Mouse (Mus musculus) stomach, postnatal 0 days (tissue): ENCODE measurements around the gene Gpatch4. TPM values are rescaled to one million over a fixed set of nuclear protein-coding genes. Genes with fewer than 3 reads are reported as not detected.

Experiments used
- ATAC-seq: fragments of 200-750 bp; cut with Nextera tagmentation; 2 replicates; pipeline ENCODE4 v1.8.0; 2017; ENCODE audit not compliant: low FRiP score, low TSS enrichment
- DNase-seq: peaks from one replicate; pipeline ENCODE4 v3.0.0-alpha.2; 2016; ENCODE audit warnings: low spot score
- H3K27ac ChIP-seq: fragments of 300-500 bp; sonication (generic); replicated peaks from 2 replicates; pipeline ENCODE4 v1.5.1; 2014; ENCODE audit warnings: mild to moderate bottlenecking, control low read depth
- H3K27me3 ChIP-seq: fragments of 300-500 bp; sonication (generic); 2 replicates; pipeline ENCODE4 v1.6.1; 2014; ENCODE audit warnings: low read length; ENCODE audit not compliant: control insufficient read depth, insufficient read depth
- H3K36me3 ChIP-seq: fragments of 300-500 bp; sonication (generic); 2 replicates; pipeline ENCODE4 v1.6.1; 2014; ENCODE audit warnings: low read length, mixed read lengths; ENCODE audit not compliant: control insufficient read depth, insufficient read depth
- H3K4me1 ChIP-seq: fragments of 300-500 bp; sonication (generic); replicated peaks from 2 replicates; pipeline ENCODE4 v1.6.1; 2014; ENCODE audit warnings: antibody characterized with exemption; ENCODE audit not compliant: control insufficient read depth, insufficient read depth
- H3K4me2 ChIP-seq: fragments of 300-500 bp; sonication (generic); replicated peaks from 2 replicates; pipeline ENCODE4 v1.6.1; 2014; ENCODE audit warnings: low read depth, mild to moderate bottlenecking, control low read depth, moderate library complexity
- H3K4me3 ChIP-seq: fragments of 300-500 bp; sonication (generic); 2 replicates; pipeline ENCODE4 v1.5.1; 2014; ENCODE audit warnings: low read depth, low read length, control low read depth
- H3K9ac ChIP-seq: fragments of 300-500 bp; sonication (generic); 2 replicates; pipeline ENCODE4 v1.6.1; 2014; ENCODE audit warnings: mild to moderate bottlenecking, low read length, control low read depth, mixed read lengths
- H3K9me3 ChIP-seq: fragments of 300-500 bp; sonication (generic); 2 replicates; pipeline ENCODE4 v1.6.1; 2016; ENCODE audit warnings: low read length; ENCODE audit not compliant: control insufficient read depth
- CTCF ChIP-seq: IDR thresholded peaks from 2 replicates; pipeline ENCODE4 v1.5.1; 2016; ENCODE audit warnings: antibody characterized with exemption, low read depth, mild to moderate bottlenecking, moderate library complexity
- EP300 ChIP-seq: optimal IDR thresholded peaks from 2 replicates; pipeline ENCODE3; 2016; ENCODE audit warnings: antibody characterized with exemption
- WGBS: fragments of 180-500 bp; shearing (Covaris S2); extraction: QIAGEN DNeasy Blood & Tissue Kit; methylation state at CpG from one replicate; pipeline ENCODE4 v1.1.7; 2014; 5-methylcytosine and 5-hydroxymethylcytosine counted together
- polyA plus RNA-seq: library from polyadenylated mRNA; unstranded; fragments of >200 nt; fragmentation: Nextera tagmentation; extraction: Ambion mirVana; gene quantifications from 2 replicates; pipeline ENCODE4 v1.2.1, GENCODE M21; 2015

Gpatch4 gene
- 17.4 and 19.2 TPM in 2 replicates for polyA plus RNA-seq

- H3K9me3 ChIP-seq, result no peaks in the 10 kb centered on the region
- peak; percentile 87 for DNase-seq
Measured at GRCm38 (mm10) chr3:88042661-88043421, at the start of gene Gpatch4. Gene Gpatch4, plus strand, starts transcription at chr3:88043108.

GRCm38 (mm10) chr3:87993436-87993835 is 49.5 kb upstream of the Gpatch4 start:
- Histone ChIP-seq H3K9ac (no peak overlapping the region), H3K36me3 (no peaks in the 10 kb centered on the region), H3K27ac (no peak overlapping the region), H3K4me2 (no peak overlapping the region), H3K4me1 (no peaks in the 10 kb centered on the region), H3K9me3 (no peaks in the 10 kb centered on the region), H3K27me3 (peaks cover 4% of the 10 kb centered on the region; the same call in 1 of the 2 replicates), H3K4me3 (no peak overlapping the region)
- 2% methylated on average over 6 of the region's 6 CpGs for whole genome bisulfite sequencing
- ATAC-seq (no peak), DNase-seq (peak; percentile 69)
- no peak for TF ChIP-seq EP300
- TF ChIP-seq CTCF, result no peak

More at GRCm38 (mm10) chr3:88042661-88043421, at the start of gene Gpatch4:
- Histone ChIP-seq H3K4me2 (peak within 1 kb of the TSS; percentile 66), H3K9ac (peak within 1 kb of the TSS; percentile 62), H3K4me1 (no peaks in the 10 kb centered on the region), H3K27ac (peak within 1 kb of the TSS; percentile 56), H3K4me3 (peak within 1 kb of the TSS; percentile 78), H3K27me3 (no peaks in the 10 kb centered on the region), H3K36me3 (no peaks in the 10 kb centered on the region)
- TF ChIP-seq CTCF (no peak), EP300 (no peak)
- ATAC-seq, result peak; percentile 95
- WGBS, result 8% methylated on average over 36 of the region's 36 CpGs

GRCm38 (mm10) chr3:87995331-87995730 is 47.6 kb upstream of the Gpatch4 start:
- no peaks in the 10 kb centered on the region for H3K36me3 ChIP-seq
- H3K4me3 ChIP-seq, result no peak overlapping the region
- DNase-seq (no peak), ATAC-seq (no peak)
- TF ChIP-seq EP300 (no peak), CTCF (no peak)
- H3K9ac ChIP-seq, result no peak overlapping the region
- H3K27me3 ChIP-seq, result peaks cover 14% of the 10 kb centered on the region; the same call in 1 of the 2 replicates
- 34% methylated on average over 11 of the region's 11 CpGs for WGBS
- no peak overlapping the region for H3K27ac ChIP-seq
- no peak overlapping the region for H3K4me2 ChIP-seq
- H3K4me1 ChIP-seq, result no peaks in the 10 kb centered on the region
- no peaks in the 10 kb centered on the region for H3K9me3 ChIP-seq

DNA sequence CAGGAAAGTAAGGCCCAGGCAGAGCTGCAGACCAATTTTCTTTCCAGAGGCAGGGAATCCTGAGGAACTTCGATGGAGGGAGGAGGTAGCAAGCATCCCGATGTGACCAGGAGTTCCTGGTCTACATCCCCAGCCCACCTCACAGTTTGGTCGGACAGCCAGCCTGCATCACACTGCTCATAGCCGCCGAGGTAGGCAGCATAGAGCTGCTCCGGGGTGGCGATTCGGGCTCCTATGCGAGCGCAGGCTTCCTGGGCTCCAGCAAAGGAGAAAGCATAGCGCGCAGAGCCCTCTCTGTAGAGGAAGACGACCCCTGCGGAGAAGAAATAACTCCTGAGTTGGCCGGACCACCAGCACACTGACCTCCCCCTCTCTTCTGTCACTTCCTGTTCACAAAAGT is 46.5 kb upstream of the Gpatch4 start:
- Histone ChIP-seq H3K36me3 (no peaks in the 10 kb centered on the region), H3K27ac (no peak overlapping the region), H3K4me2 (no peak overlapping the region), H3K4me1 (no peaks in the 10 kb centered on the region), H3K27me3 (peaks cover 18% of the 10 kb centered on the region; the same call in 1 of the 2 replicates), H3K9ac (no peak overlapping the region), H3K9me3 (no peaks in the 10 kb centered on the region), H3K4me3 (peak overlapping the region; percentile 33; the same call in 1 of the 2 replicates)
- WGBS, result 4% methylated on average over 15 of the region's 15 CpGs
- ATAC-seq (no peak), DNase-seq (no peak)
- TF ChIP-seq CTCF (no peak), EP300 (no peak)

DNA sequence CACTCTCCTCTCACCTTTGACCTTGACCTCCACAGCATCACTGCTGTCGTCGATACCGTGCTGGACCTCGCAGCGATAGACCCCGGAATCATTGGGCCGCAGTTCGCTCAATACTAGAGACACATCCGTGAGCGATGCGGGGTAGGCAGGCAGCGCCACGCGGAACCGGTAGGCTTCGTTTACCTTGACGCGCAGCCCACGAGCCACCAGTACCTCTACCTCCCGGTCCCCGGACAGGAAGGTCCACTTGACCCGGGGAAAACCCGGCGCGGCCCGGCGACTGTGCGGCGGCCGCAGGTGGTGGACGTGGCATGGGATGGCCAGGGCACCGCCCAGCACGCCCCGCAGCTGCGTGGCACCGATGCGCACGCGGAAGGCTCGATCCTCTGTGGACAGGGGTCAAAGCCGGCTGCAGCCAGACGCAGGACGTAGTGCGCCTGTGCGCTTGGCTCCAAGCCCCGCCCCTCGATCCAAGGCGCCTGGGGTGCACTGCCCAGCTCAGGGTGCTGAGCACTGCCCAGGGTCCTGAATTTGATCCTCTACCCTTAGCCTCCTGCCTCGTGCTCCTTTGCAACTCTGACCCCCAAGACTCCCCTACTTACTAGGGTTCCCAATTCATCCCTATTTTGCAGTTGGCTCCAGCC is 45.8 kb upstream of the Gpatch4 start:
- WGBS, result 2% methylated on average over 48 of the region's 49 CpGs

More for the DNA sequence above, 45.8 kb upstream of the Gpatch4 start:
- Histone ChIP-seq H3K4me3 (peak overlapping the region; percentile 33), H3K36me3 (no peaks in the 10 kb centered on the region), H3K27ac (no peak overlapping the region), H3K9ac (no peak overlapping the region), H3K4me1 (no peaks in the 10 kb centered on the region), H3K27me3 (peaks cover 18% of the 10 kb centered on the region; the same call in 1 of the 2 replicates), H3K9me3 (no peaks in the 10 kb centered on the region), H3K4me2 (peak overlapping the region; percentile 52)
- ATAC-seq, result peak; percentile 56
- TF ChIP-seq EP300, result no peak
- TF ChIP-seq CTCF, result no peak
- DNase-seq, result peak; percentile 54
